Mouse (Mus musculus): ENCODE data around the gene Taf1b. TPM values are rescaled to one million over a fixed set of nuclear protein-coding genes. Genes with fewer than 3 reads are reported as not detected.
A peak's percentile ranks its signal among the peaks of the same experiment; 100 is the strongest.

The Taf1b gene
- polyA plus RNA-seq, 1 experiment from 2014 or later = 39.7 TPM

GRCm38 (mm10) chr12:24603266-24603665 lies 105.1 kb downstream of the Taf1b start:
- Histone ChIP-seq H3K36me3 (ENCODE audit: control insufficient read depth, insufficient read depth, low read length) (no peaks in the 10 kb centered on the region), H3K4me3 (replicated peaks; ENCODE audit: low read depth, low read length) (no peak overlapping the region), H3K27ac (replicated peaks; ENCODE audit: low read depth, low read length) (no peak overlapping the region), H3K27me3 (ENCODE audit: control insufficient read depth, insufficient read depth, low read length) (no peaks in the 10 kb centered on the region), H3K4me1 (ENCODE audit: control insufficient read depth, insufficient read depth, low read length) (no peaks in the 10 kb centered on the region), H3K4me2 (ENCODE audit: low read length) (no peak overlapping the region), H3K9me3 (ENCODE audit: control insufficient read depth, low read length) (no peaks in the 10 kb centered on the region), H3K9ac (replicated peaks; ENCODE audit: low read length) (no peak overlapping the region)
- peak; percentile 55; the same call in 1 of the 2 replicates for ATAC-seq (ENCODE audit: low FRiP score, low TSS enrichment)
- DNase-seq = peak; percentile 88
- 38% methylated on average over 2 of the region's 2 CpGs for WGBS

DNA sequence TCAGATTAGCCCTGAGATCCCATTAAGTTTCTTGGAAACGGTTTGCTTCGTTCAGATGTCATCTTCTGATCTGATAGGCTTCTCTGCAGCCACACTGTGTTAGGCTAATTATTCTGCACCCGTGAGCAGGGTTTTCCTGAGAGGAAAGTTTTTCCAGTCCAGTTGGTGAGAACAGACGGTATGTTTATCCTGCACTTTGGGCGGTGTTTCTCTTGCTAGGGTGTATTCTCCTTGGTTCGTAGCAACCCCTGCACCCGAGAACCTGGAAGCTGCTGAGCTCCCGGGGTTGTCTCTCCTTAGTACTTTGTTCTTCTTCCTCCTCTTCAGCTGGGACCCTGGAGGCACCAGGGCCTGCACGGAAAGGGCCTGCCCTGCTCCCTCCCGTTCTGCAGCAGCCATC lies 108.0 kb downstream of the Taf1b start:
- ATAC-seq (ENCODE audit: low FRiP score, low TSS enrichment) (no peak), DNase-seq (no peak)
- H3K36me3 ChIP-seq (ENCODE audit: control insufficient read depth, insufficient read depth, low read length) = no peaks in the 10 kb centered on the region
- H3K9ac ChIP-seq (replicated peaks; ENCODE audit: low read length) = no peak overlapping the region
- H3K4me1 ChIP-seq (ENCODE audit: control insufficient read depth, insufficient read depth, low read length) = no peaks in the 10 kb centered on the region
- H3K4me3 ChIP-seq (replicated peaks; ENCODE audit: low read depth, low read length) = no peak overlapping the region
- H3K27ac ChIP-seq (replicated peaks; ENCODE audit: low read depth, low read length) = no peak overlapping the region
- no peak overlapping the region for H3K4me2 ChIP-seq (ENCODE audit: low read length)
- 77% methylated on average over 10 of the region's 10 CpGs for WGBS
- no peaks in the 10 kb centered on the region for H3K9me3 ChIP-seq (ENCODE audit: control insufficient read depth, low read length)
- no peaks in the 10 kb centered on the region for H3K27me3 ChIP-seq (ENCODE audit: control insufficient read depth, insufficient read depth, low read length)

Other genes starting within 250 kb of the Taf1b start
- gene Grhl1, start 73.9 kb downstream of the Taf1b start, polyA plus RNA-seq (2014; fragmentation: Nextera tagmentation; extraction: Ambion mirVana) = 0.36 and 0.66 TPM in 2 replicates
- 15.9 and 21.9 TPM in 2 replicates for gene Klf11, start 152.9 kb downstream of the Taf1b start, polyA plus RNA-seq (2014; fragmentation: Nextera tagmentation; extraction: Ambion mirVana)
- 1.4 and 1.8 TPM in 2 replicates for gene Cys1, start 183.5 kb downstream of the Taf1b start, polyA plus RNA-seq (2014; fragmentation: Nextera tagmentation; extraction: Ambion mirVana)
- 38.8 and 62.6 TPM in 2 replicates for gene Rrm2, start 209.9 kb downstream of the Taf1b start, polyA plus RNA-seq (2014; fragmentation: Nextera tagmentation; extraction: Ambion mirVana)

All from midbrain, embryonic 14.5 days (tissue).